Mouse (Mus musculus) cerebellum, postnatal 36 days (tissue): ENCODE results near the gene Ncoa4.
A peak's percentile ranks its signal among the peaks of the same experiment; 100 is the strongest.
"Not testable (repeated sequence)": the region's sequence is repeated elsewhere in the genome, so short reads cannot be mapped to it uniquely, and the experiment has no call there.

Source experiments
- DNase-seq, 2 experiments: peaks; one replicate each; pipeline ENCODE4 v3.0.0; 2021 to 2022; ENCODE audit warnings: mixed read lengths in 2 of 2

Gene Ncoa4

GRCm38 (mm10) chr14:32159690-32160246 is at the start of gene Ncoa4:
Gene Ncoa4, plus strand, starts transcription at chr14:32159865.
- peak; percentile 98 to 99 for DNase-seq

GRCm38 (mm10) chr14:32112124-32112523 is 47.5 kb upstream of the Ncoa4 start:
- not testable (repeated sequence) for DNase-seq

GRCm38 (mm10) chr14:32120940-32121919 is 38.4 kb upstream of the Ncoa4 start:
- DNase-seq = no peak

GRCm38 (mm10) chr14:32121920-32122315 is 37.7 kb upstream of the Ncoa4 start:
- DNase-seq = peak in 1 of 2 experiments; percentile 8

GRCm38 (mm10) chr14:32124261-32124660 is 35.4 kb upstream of the Ncoa4 start:
- DNase-seq = no peak

- DNase-seq = not testable (repeated sequence)
Observed at GRCm38 (mm10) chr14:32125256-32125655, 34.4 kb upstream of the Ncoa4 start.

GRCm38 (mm10) chr14:32128409-32128808 is 31.3 kb upstream of the Ncoa4 start:
- no peak for DNase-seq

GRCm38 (mm10) chr14:32131836-32132235 is 27.8 kb upstream of the Ncoa4 start:
- DNase-seq = no peak

- DNase-seq = no peak
Observed at GRCm38 (mm10) chr14:32134293-32134692, 25.4 kb upstream of the Ncoa4 start.

GRCm38 (mm10) chr14:32136467-32136866 is 23.2 kb upstream of the Ncoa4 start:
- DNase-seq = not testable (repeated sequence)

GRCm38 (mm10) chr14:32140359-32140965 is 19.2 kb upstream of the Ncoa4 start:
- DNase-seq = no peak

- DNase-seq = no peak
Observed at GRCm38 (mm10) chr14:32141723-32142122, 17.9 kb upstream of the Ncoa4 start, which contains the start of gene Msmb. Gene Msmb, plus strand, starts transcription at chr14:32142023.

GRCm38 (mm10) chr14:32144734-32145133 is 14.9 kb upstream of the Ncoa4 start:
- no peak for DNase-seq

- no peak for DNase-seq
Observed at GRCm38 (mm10) chr14:32145401-32145800, 14.3 kb upstream of the Ncoa4 start.

- no peak for DNase-seq
Observed at GRCm38 (mm10) chr14:32145809-32146511, 13.7 kb upstream of the Ncoa4 start.

- no peak for DNase-seq
Observed at GRCm38 (mm10) chr14:32146578-32146977, 13.1 kb upstream of the Ncoa4 start.

- no peak for DNase-seq
Observed at GRCm38 (mm10) chr14:32150872-32151271, 8.8 kb upstream of the Ncoa4 start.

- no peak for DNase-seq
Observed at GRCm38 (mm10) chr14:32152243-32152965, 7.3 kb upstream of the Ncoa4 start.

- no peak for DNase-seq
Observed at GRCm38 (mm10) chr14:32153156-32153555, 6.5 kb upstream of the Ncoa4 start.

- DNase-seq = no peak
Observed at GRCm38 (mm10) chr14:32154758-32155157, 4.9 kb upstream of the Ncoa4 start.

GRCm38 (mm10) chr14:32159150-32159670 is 455 bp upstream of the Ncoa4 start:
- DNase-seq = peak in 1 of 2 experiments; percentile 11

GRCm38 (mm10) chr14:32160563-32160962 is 898 bp downstream of the Ncoa4 start:
- no peak for DNase-seq
